Mouse (Mus musculus): ENCODE data around the gene Itpripl2. TPM values are rescaled to one million over a fixed set of nuclear protein-coding genes. Genes with fewer than 3 reads are reported as not detected.
A peak's percentile ranks its signal among the peaks of the same experiment; 100 is the strongest.

The Itpripl2 gene
- polyA plus RNA-seq, 1 experiment from 2014 or later: 5.0 TPM

DNA sequence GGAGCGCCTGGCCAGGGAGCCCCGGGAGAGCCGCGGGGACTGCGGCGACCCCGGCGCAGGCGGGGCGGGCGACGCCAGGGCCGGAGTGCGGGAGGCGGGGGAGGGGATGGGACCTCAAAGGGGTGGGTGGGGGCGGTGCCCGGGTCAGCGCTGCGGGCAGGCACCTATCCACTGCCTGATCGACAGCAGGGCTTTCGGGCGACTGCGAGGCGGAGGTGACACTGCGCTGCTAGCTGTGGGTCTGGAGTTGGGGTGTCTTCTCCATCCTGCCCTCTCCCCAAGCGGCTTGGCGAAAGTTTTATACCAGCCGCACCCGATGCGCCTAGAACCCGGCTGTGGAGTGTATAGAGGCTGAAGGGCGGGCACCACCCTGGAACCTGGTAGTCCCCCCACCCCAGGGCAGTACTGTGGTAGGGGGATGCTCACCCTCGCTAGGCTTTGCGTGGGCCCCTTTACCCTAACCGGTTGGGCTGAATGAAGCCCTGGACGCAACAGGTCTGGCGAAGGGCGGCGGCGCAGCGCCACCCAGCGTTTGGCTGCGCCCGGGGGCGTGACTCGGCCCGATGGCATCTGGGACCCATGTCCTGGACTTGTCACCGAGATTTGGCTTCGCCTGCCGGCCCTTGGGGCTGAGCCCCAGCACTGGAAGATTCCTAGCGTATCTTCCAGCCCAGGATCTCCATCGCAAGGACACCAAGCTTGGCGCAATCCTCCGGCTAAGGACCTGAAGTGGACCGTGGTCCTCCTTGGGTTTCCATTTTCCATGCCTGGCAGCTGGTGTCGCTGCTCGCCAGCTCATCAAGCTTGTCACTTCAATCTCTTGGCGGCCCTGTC, 43.4 kb downstream of the Itpripl2 start, which contains the start of gene Syt17:
Syt17 (minus strand) TSS at position 89 of the 834 bp plus-strand sequence.
- WGBS: 1% methylated on average over 55 of the region's 58 CpGs
- peak within 1 kb of the TSS; percentile 55 for H3K9ac ChIP-seq (ENCODE audit: low read depth, low read length)
- DNase-seq (ENCODE audit: low spot score) (peak; percentile 77), ATAC-seq (replicated peaks; ENCODE audit: low FRiP score, low read depth) (peak; percentile 73)
- H3K9me3 ChIP-seq (replicated peaks; ENCODE audit: low read length): no peaks in the 10 kb centered on the region
- no peaks in the 10 kb centered on the region for H3K27me3 ChIP-seq (ENCODE audit: insufficient read depth, low read length)
- H3K4me3 ChIP-seq (replicated peaks; ENCODE audit: low read depth, low read length): peak within 1 kb of the TSS; percentile 64
- peak within 1 kb of the TSS; percentile 68; the same call in 1 of the 2 replicates for H3K27ac ChIP-seq
- H3K36me3 ChIP-seq (ENCODE audit: insufficient read depth, low read length): no peaks in the 10 kb centered on the region
- peak; percentile 78 for TF ChIP-seq CTCF (IDR thresholded peaks at IDR 0.05; ENCODE audit: low read depth)
- peak within 1 kb of the TSS; percentile 93 for H3K4me2 ChIP-seq (ENCODE audit: low read length)
- peaks cover 9% of the 10 kb centered on the region; the same call in 1 of the 2 replicates for H3K4me1 ChIP-seq (replicated peaks; ENCODE audit: insufficient read depth, low read length)

DNA sequence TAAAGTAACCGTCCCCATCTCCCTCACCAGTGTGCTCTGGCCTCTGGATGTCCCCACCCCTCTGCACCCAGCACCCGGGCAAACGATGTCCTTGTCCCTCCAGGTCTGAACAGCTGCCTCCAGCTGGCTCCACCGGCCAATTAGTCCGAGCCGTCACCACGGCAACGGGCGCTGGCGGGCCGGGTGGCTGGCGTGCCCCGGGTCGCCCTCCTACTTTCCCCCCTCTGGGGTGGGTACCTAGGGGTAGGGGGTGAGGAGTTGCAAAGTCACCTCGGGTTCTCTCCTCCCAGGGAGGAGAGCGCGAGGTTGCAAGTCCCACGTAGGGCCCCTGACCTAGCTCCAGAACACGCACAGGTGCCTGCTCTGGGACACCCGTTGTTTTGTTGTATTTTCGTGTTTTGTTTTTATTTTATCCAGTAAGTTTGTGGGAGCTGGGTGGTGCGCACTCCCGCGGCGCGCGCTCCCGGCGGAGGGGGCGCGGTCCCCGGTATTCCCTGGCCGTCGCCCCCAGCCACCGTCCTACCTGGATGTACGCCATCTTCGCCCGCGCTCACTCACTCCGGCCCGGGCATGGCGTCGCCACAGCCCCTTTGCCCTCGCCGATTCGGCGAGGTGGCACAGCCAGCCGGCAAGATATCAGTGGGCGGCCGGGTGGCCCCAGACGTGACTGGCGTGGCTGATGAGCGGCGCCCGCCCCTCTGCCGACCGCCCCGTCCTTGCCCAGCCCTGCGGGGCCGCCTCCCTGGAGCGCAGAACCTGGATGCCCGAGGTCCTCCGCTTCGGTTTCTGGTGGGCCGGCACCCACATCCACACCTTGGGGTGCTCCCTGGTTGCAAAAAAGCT, 44.3 kb downstream of the Itpripl2 start:
- under 1% methylated on average over 65 of the region's 65 CpGs for WGBS
- DNase-seq (ENCODE audit: low spot score): peak; percentile 40

DNA sequence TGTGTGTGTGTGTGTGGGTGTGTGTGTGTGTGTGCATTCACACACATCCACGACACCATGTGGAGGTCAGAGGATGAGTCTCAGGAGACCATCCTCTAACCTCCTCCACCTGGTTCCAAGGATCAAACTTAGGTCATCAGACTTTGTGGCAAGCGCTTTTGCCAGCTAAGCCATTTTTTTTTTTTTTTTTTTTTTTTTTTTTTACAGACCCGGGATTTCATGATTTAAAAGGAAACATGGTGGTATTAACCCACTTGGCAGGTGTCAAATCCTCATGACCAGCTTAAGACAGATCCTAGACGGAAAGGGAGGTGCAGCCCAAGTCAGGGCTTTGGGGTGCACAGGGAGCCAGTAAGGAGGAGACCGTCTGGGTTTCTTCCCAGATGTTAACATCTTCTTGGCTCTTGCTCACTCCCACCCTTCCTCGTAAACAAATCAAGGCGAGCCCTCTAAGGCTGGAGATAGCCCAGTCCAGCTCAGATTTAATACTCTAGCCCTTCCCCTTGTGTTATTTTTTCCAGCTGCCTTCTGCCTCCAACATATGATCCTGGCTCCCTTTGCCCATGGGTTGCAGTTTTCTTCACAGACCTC, 47.8 kb downstream of the Itpripl2 start:
- no peak for TF ChIP-seq CTCF (IDR thresholded peaks at IDR 0.05; ENCODE audit: low read depth)

More for the DNA sequence above, 44.3 kb downstream of the Itpripl2 start:
- H3K4me3 ChIP-seq (replicated peaks; ENCODE audit: low read depth, low read length): peak overlapping the region; percentile 64
- peak overlapping the region; percentile 68; the same call in 1 of the 2 replicates for H3K27ac ChIP-seq
- H3K27me3 ChIP-seq (ENCODE audit: insufficient read depth, low read length): no peaks in the 10 kb centered on the region
- peaks cover 12% of the 10 kb centered on the region; the same call in 1 of the 2 replicates for H3K4me1 ChIP-seq (replicated peaks; ENCODE audit: insufficient read depth, low read length)
- H3K36me3 ChIP-seq (ENCODE audit: insufficient read depth, low read length): no peaks in the 10 kb centered on the region
- H3K9me3 ChIP-seq (replicated peaks; ENCODE audit: low read length): no peaks in the 10 kb centered on the region
- TF ChIP-seq CTCF (IDR thresholded peaks at IDR 0.05; ENCODE audit: low read depth): no peak
- H3K4me2 ChIP-seq (ENCODE audit: low read length): peak overlapping the region; percentile 93
- ATAC-seq (replicated peaks; ENCODE audit: low FRiP score, low read depth): peak; percentile 60
- H3K9ac ChIP-seq (ENCODE audit: low read depth, low read length): peak overlapping the region; percentile 55

DNA sequence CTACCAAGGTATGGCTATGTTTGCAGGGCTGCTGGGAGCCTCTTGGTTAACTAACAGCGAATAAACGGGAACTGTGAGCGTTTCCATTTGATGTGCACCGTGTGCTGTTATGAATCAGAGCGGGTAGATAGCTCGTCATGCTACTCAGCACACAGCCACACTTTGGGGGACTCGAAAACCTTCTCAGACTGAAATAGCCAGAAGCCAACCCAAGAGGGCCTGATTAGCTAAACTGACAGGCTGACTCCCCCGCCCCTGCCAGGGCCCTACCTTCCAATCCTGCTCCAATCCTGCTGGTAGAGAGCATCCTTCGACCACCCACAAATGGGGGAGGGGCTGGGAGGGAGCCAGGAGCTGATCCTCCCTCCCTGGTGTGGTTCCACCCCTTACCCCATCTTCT, 48.4 kb downstream of the Itpripl2 start:
- TF ChIP-seq CTCF (IDR thresholded peaks at IDR 0.05; ENCODE audit: low read depth): no peak
- Histone ChIP-seq H3K4me1 (replicated peaks; ENCODE audit: insufficient read depth, low read length) (peaks cover 12% of the 10 kb centered on the region; the same call in 1 of the 2 replicates), H3K27ac (no peak overlapping the region), H3K9ac (ENCODE audit: low read depth, low read length) (no peak overlapping the region), H3K27me3 (ENCODE audit: insufficient read depth, low read length) (no peaks in the 10 kb centered on the region), H3K9me3 (replicated peaks; ENCODE audit: low read length) (no peaks in the 10 kb centered on the region), H3K4me3 (replicated peaks; ENCODE audit: low read depth, low read length) (no peak overlapping the region), H3K36me3 (ENCODE audit: insufficient read depth, low read length) (no peaks in the 10 kb centered on the region), H3K4me2 (ENCODE audit: low read length) (no peak overlapping the region)
- DNase-seq (ENCODE audit: low spot score) (no peak), ATAC-seq (replicated peaks; ENCODE audit: low FRiP score, low read depth) (no peak)
- WGBS: 9% methylated on average over 9 of the region's 9 CpGs

More for the DNA sequence above, 47.8 kb downstream of the Itpripl2 start:
- Histone ChIP-seq H3K4me1 (replicated peaks; ENCODE audit: insufficient read depth, low read length) (peaks cover 12% of the 10 kb centered on the region; the same call in 1 of the 2 replicates), H3K4me2 (ENCODE audit: low read length) (no peak overlapping the region), H3K9ac (ENCODE audit: low read depth, low read length) (no peak overlapping the region), H3K27ac (no peak overlapping the region), H3K4me3 (replicated peaks; ENCODE audit: low read depth, low read length) (no peak overlapping the region), H3K36me3 (ENCODE audit: insufficient read depth, low read length) (no peaks in the 10 kb centered on the region), H3K27me3 (ENCODE audit: insufficient read depth, low read length) (no peaks in the 10 kb centered on the region), H3K9me3 (replicated peaks; ENCODE audit: low read length) (no peaks in the 10 kb centered on the region)
- ATAC-seq (replicated peaks; ENCODE audit: low FRiP score, low read depth) (no peak), DNase-seq (ENCODE audit: low spot score) (no peak)
- WGBS: 40% methylated on average over 7 of the region's 7 CpGs

DNA sequence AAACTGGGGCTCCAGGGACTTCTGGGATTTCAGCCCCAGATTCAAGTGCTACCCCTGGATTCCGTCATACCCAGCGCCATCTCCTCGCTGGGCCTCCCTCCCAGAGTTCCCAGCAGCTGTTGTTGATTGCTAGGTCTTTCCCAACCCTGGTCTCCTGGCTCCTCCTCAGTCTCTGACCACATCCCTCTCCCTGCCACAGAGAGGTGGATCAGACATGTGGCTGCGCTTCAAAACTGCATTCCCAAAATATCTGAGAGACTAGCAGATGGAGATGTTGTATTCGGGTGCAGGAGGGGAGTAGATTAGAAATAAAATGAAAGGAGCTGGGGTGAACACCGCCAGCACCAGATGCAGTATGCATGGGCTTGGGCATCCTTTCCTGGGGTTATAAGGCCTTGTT, 50.2 kb downstream of the Itpripl2 start:
- no peak overlapping the region for H3K4me3 ChIP-seq (replicated peaks; ENCODE audit: low read depth, low read length)
- no peaks in the 10 kb centered on the region for H3K27me3 ChIP-seq (ENCODE audit: insufficient read depth, low read length)
- H3K27ac ChIP-seq: no peak overlapping the region
- no peak for DNase-seq (ENCODE audit: low spot score)
- 81% methylated on average over 6 of the region's 6 CpGs for WGBS
- H3K36me3 ChIP-seq (ENCODE audit: insufficient read depth, low read length): no peaks in the 10 kb centered on the region
- peaks cover 6% of the 10 kb centered on the region; the same call in 1 of the 2 replicates for H3K4me1 ChIP-seq (replicated peaks; ENCODE audit: insufficient read depth, low read length)
- TF ChIP-seq CTCF (IDR thresholded peaks at IDR 0.05; ENCODE audit: low read depth): no peak
- H3K4me2 ChIP-seq (ENCODE audit: low read length): no peak overlapping the region
- ATAC-seq (replicated peaks; ENCODE audit: low FRiP score, low read depth): no peak
- H3K9me3 ChIP-seq (replicated peaks; ENCODE audit: low read length): no peaks in the 10 kb centered on the region
- H3K9ac ChIP-seq (ENCODE audit: low read depth, low read length): no peak overlapping the region
